Mouse (Mus musculus) stomach, postnatal 0 days (tissue): ENCODE data around the gene Tom1l2.

Experiments used
- CTCF ChIP-seq: IDR thresholded peaks from 2 replicates; pipeline ENCODE4 v1.5.1; 2016; ENCODE audit warnings: antibody characterized with exemption, low read depth, mild to moderate bottlenecking, moderate library complexity
- EP300 ChIP-seq: optimal IDR thresholded peaks from 2 replicates; pipeline ENCODE3; 2016; ENCODE audit warnings: antibody characterized with exemption

DNA sequence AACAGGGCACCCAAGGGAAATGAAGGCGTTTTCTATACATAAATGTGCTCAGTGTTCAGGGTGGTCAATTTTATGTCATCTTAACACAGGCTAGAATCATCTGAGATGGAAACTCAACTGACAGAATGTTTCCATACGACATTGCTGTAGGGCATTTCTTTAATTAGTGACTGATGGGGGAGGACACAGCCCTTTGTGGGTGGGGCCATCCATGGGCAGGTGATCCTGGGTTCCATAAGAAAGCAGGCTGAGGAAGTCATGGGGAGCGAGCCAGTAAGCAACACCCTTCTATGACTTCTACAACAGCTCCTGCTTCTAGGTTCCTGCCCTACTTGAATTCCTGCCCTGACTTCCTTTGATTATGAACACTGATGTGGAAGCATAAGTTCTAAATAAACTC, 54.9 kb downstream of the Tom1l2 start:
- no peak for TF ChIP-seq EP300
- no peak for TF ChIP-seq CTCF
